Mouse (Mus musculus): ENCODE data around the gene Sdf2l1. TPM values are rescaled to one million over a fixed set of nuclear protein-coding genes. Genes with fewer than 3 reads are reported as not detected.
A peak's percentile ranks its signal among the peaks of the same experiment; 100 is the strongest.

Sdf2l1 gene
- total RNA-seq, 2 experiments from 2014 or later: 34.0 to 34.2 TPM

DNA sequence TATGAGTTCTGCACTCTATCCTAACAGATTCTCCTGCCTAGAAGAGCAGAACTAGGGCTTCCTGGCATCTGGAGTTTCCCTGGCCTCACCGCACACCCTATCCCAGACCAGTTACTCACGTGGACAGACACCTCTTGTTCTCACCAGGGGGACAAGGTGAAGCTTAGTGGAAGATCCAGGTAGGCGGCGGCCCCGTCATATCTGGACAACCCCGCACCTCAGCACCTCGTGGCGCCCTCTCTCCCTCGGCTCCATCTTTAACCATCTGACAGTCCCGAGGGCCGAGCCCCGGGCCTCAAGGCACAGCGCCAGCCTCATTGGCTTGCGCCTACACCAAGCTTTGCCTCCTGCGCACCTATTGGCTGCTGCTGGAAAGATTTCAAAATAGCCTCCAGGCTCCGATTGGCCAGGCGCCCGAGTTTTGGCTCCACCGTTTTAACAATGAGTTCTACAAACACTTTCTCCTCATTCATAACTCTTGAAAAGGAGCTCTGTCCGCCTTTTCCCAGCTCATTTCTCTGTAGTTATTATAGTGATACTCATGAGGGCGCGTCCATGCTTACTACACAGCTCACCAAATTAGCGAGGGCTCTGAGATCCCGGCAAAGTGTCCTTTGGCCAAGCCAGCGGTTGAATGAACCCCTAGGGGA is 7.2 kb downstream of the Sdf2l1 start, which contains the start of gene 2610318N02Rik:
Gene 2610318N02Rik, minus strand, starts transcription at position 297 of the 650 bp plus-strand sequence.
- intact Hi-C loops (cut with DNase I): no loop called here
- DNase-seq (ENCODE audit: low spot score in 2 of 2): peak; percentile 60 to 69

DNA sequence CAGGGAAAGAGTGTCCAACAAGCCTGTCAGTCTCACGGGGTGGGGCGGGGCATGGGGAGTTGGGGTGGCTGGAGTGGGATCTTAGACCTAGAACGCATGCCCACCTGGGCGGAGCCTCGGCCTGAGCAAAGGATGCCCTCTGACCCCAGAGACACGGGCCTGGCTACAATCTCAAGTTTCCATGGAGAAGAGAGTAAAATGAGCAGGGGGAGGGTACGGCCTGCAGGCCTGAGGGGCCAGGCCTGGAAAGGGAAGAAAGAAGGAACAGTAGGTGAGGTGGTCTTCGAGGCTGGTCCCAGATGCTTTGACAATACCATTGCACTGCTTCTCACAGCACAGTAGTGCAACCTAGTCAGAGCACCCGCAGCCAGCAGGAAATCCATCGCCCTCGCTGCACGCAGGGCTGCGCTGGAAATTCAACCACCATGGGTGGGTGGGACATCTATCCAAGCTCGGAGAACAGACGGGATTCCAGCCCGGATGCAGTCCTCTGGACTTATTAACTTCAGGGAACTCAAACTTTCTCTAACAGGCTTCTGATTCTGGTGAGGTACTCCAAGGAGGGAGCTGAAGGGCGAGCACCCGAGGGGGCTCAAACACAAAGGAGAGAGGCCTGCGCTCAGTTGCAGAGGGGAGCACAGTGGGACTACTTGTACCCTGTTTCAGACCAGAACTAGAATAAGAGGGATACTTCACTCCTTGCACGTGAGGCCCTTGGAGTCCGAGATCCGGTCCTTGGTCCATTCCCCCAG is 7.9 kb downstream of the Sdf2l1 start:
- intact Hi-C loops (cut with DNase I): no loop called here
- DNase-seq (ENCODE audit: low spot score in 2 of 2): no peak

GRCm38 (mm10) chr16:17121569-17121968 is 10.6 kb downstream of the Sdf2l1 start:
- no peak for DNase-seq (ENCODE audit: low spot score in 2 of 2)
- intact Hi-C loops (cut with DNase I): no loop called here

- DNase-seq (ENCODE audit: low spot score in 2 of 2): no peak
- intact Hi-C loops (cut with DNase I): no loop called here
These were observed 14.8 kb downstream of the Sdf2l1 start for GRCm38 (mm10) chr16:17117309-17117799.

DNA sequence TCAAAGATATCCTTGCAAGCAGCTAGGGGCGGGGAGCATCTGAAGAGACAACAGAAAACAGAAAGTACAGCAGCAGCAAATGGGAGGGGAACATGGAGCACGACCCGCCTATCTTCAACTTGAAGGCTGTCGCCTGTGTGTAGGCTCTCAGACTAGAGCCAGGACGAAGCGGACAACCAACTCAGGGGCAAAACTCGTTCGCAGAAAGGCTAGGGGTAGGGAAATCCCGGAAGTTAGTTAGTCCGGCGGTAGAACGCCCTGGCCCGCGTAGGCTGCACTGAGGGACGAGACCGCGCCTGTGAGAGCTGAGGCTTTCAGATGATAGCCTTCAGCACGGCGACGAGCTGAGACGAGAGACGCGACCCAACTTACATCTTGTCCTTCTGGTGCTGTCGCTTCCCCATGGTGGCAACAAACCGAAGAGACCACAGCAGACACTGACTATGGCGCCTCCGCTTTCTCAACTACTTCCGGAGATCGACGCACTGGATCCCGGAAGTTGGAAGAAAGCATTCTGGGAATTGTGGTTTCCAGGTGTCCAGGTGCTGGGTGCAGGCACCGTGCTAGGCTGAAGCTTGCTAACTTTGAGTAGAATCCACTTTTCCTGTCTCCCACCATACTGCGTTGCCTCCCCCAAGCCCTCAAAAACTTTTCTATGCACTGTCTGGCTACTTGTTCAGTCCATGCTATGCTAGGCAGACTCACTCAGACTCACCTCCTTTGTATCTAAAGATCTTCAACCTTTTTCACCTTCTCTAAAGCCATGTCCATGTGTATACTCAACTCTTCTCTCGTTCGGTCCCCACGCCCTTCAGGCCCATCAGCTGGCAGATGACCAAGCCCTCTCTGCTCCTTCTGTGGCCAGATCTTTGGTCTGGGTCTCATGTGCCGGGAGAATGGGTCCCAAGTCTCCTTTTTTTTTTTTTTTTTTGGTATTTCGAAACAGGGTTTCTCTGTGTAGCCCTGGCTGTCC is 21.1 kb downstream of the Sdf2l1 start, which contains the start of gene Ppil2:
Gene Ppil2, minus strand, starts transcription at position 487 of the 973 bp plus-strand sequence.
- peak; percentile 76 to 84 for DNase-seq (ENCODE audit: low spot score in 2 of 2)
- intact Hi-C loops (cut with DNase I): no loop called here

DNA sequence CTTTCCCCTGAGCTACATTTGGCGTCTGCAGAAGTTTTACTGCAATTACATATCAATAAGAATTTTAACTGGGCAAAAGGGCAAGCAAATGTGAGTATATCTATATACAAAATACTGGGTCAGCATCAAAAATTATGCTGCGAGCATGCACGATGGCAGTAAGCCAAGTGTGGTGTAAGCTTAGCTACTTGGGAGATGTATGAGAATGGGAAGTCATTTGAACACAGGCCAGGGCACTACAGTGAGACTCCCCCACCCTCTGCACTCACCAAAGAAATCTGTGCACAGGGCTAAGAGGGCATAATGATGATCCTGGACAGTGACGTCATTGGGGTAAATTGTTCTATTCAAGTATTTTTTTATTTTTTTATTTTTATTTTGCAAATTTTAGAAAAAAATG is 27.6 kb downstream of the Sdf2l1 start:
- no peak for DNase-seq (ENCODE audit: low spot score in 2 of 2)
- intact Hi-C loops (cut with DNase I): no loop called here

DNA sequence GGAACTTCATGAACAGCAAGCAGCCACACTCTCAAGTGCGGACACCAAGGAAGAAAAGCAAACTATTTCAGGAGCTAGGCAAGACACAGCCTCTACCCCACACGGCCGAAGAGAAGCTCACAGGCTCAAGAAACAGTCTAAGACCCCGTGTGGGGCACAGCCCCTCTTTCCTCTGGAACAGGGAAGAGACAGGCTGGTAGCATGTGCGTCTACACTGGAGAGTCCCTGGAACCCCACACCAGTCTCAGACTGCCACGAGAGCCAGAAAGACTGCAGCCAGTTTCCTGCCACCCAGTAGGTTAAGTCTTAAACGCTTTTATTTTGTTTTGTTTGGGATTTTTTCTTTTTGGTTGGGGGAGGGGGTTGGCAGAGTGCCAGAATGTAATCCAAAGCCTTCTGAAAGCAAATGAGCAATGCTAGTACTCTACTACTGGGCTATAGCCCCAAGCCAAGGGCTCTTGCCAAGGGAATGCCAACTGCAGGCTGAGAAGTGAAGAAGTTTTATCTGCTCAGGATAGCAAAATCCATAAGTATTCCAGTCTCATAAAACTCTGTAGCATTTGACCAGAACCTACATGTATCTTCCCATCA is 29.5 kb downstream of the Sdf2l1 start:
- intact Hi-C loops (cut with DNase I): no loop called here
- no peak for DNase-seq (ENCODE audit: low spot score in 2 of 2)

DNA sequence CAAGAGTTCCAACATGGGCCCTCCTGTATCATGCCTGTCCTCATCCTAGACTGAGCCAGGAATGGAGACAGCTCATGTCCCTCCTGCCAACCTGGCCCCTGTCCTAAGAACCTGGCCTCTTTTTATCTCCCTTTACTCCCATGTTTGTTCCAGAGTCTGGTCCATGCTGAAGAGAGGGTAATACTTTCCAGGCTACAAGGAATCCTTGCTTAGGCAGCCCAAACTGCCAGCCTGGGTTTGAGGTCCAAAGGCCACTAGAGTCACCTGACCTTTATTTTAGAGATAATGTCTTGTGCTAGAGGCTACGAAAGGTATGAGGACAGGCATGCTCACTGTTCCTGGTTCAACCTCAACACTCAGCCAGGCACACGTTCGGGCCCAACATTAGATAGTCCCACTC is 35.2 kb downstream of the Sdf2l1 start:
- DNase-seq (ENCODE audit: low spot score in 2 of 2): no peak
- intact Hi-C loops (cut with DNase I): no loop called here

DNA sequence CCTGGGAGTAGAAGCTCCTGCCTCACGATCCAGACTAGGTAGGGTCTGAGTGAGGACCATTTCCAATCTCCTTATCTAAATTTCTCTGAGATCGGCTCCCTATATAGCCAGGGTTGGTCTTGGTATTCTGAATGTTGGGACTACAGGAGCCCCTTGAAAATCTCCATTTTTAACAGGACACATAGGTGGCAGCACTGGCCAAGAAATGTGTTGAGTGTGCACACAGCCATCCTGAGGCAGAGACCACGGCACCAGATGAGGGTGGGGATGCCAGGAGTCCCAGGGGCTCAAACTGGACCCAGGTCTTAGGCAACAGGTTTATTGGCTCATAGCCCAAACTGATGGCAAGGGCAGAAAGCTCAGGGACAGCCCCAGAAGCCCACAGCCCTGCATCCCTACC is 43.8 kb downstream of the Sdf2l1 start:
- no peak for DNase-seq (ENCODE audit: low spot score in 2 of 2)
- intact Hi-C loops (cut with DNase I): no loop called here

DNA sequence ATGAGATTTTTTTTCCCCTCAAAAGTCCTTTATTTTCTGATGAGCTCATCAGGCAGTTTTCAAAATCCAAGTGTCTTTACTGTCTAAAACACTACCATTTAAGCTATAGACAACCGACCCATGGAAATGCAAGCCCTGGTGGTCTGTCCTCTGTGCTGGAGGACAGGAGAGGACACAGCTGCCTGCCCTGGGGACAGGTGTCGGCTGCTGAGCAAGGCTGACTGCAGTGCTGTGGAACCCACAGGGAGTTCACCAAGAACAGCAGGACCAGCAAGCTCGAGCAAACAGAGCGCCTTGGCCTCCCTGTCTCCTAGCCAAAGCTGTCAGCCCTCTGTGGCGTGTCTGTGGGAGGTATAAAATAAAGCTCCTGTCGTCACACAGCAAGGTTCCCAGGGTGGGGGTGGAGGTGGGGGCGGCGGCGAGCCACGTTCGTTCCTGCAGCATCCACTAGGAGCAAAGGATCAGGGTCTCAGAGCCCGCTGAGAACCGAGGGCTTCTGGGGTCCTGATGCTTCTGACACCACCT is 45.5 kb downstream of the Sdf2l1 start:
- intact Hi-C loops (cut with DNase I): no loop called here
- peak in 1 of 2 experiments; percentile 64 for DNase-seq (ENCODE audit: low spot score in 2 of 2)

DNA sequence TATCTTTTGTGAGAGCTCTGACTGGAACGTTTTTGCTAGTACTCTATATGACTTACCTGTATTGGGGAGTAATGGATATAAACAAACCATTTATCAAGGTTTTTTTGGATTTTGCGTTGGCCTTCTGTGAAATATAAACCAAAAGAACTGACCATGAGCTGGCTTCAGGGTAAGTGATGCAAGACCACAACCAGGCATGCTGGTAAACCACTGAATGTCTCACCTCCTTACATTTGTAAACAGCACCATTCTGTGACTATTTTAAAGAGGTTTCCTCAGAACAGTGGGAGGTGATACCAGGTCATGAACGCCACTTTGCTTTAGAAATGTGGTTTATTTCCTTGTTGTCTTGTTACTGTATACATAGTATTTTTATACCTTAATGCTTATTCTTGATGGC is 45.9 kb downstream of the Sdf2l1 start:
- DNase-seq (ENCODE audit: low spot score in 2 of 2): no peak
- intact Hi-C loops (cut with DNase I): no loop called here

DNA sequence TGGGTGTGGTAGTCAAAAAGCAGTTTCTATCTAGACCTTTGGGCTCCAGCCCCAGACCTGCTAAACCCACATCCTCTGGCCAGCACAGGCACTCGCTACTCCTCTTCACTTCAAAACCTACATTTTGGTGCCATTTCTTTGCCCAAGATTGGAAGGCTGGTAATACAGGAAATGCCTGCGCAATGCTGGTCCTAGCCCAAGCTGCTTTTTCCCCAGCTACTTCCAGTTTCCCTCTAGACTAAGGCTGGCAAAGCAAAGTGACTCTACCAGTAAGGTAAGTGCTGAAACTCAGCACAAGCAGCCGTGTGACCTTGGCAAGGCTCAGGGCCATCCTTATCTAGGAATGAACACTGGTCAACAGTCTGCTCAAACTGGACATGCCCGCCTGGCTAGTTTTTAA is 46.5 kb downstream of the Sdf2l1 start:
- intact Hi-C loops (cut with DNase I): no loop called here

GRCm38 (mm10) chr16:17082121-17082792 is 49.9 kb downstream of the Sdf2l1 start:
- no peak for DNase-seq (ENCODE audit: low spot score in 2 of 2)
- intact Hi-C loops (cut with DNase I): no loop called here

More for the DNA sequence above, 46.5 kb downstream of the Sdf2l1 start:
- no peak for DNase-seq (ENCODE audit: low spot score in 2 of 2)

Small RNAs within 50 kb of the gene (microRNA-seq; reads per million reads assigned to microRNA genes)
- gene Mir130b (134 to 140 reads per million in 2 experiments), gene Mir301b (2.0 to 4.2 reads per million in 2 experiments)

Other genes starting within 250 kb of the Sdf2l1 start
- 10 to 100 TPM; 44.8 to 50.9 TPM for gene Ppm1f, start 235.9 kb downstream of the Sdf2l1 start, total RNA-seq (2021)
- gene Mapk1, start 149.0 kb downstream of the Sdf2l1 start, total RNA-seq (2021): 100 to 1,000 TPM; 510 to 530 TPM
- 10 to 100 TPM; 46.1 to 50.4 TPM for gene Ypel1, start 62.7 kb downstream of the Sdf2l1 start, total RNA-seq (2021)
- gene Ppil2, start 21.1 kb downstream of the Sdf2l1 start, total RNA-seq (2021): 10 to 100 TPM; 72.7 to 84.5 TPM
- 1 to 10 TPM; 1.6 to 1.9 TPM for gene 2610318N02Rik, start 7.2 kb downstream of the Sdf2l1 start, total RNA-seq (2021)
- 10 to 100 TPM; 30.6 to 31.5 TPM for gene Ydjc, start 12.2 kb upstream of the Sdf2l1 start, total RNA-seq (2021)
- 1 to 10 TPM; 1.9 to 2.3 TPM for gene Ccdc116, start 14.8 kb upstream of the Sdf2l1 start, total RNA-seq (2021)
- gene Ube2l3, start 70.3 kb upstream of the Sdf2l1 start, total RNA-seq (2021): 100 to 1,000 TPM; 138 to 158 TPM
- 1 to 10 TPM; 1.1 to 2.3 TPM for gene Rimbp3, start 76.2 kb upstream of the Sdf2l1 start, total RNA-seq (2021)
- 1 to 10 TPM; 4.2 to 4.4 TPM for gene Hic2, start 101.2 kb upstream of the Sdf2l1 start, total RNA-seq (2021)
- gene Tmem191c, start 143.7 kb upstream of the Sdf2l1 start, total RNA-seq (2021): 100 to 1,000 TPM in 1 of 2 experiments, 10 to 100 TPM in 1; 99.2 to 116 TPM
- 1 to 10 TPM; 2.5 to 2.7 TPM for gene Serpind1, start 199.0 kb upstream of the Sdf2l1 start, total RNA-seq (2021)

Data from left cerebral cortex, postnatal 25 days (tissue).